Mouse (Mus musculus): ENCODE results near the gene Sp2. TPM values are rescaled to one million over a fixed set of nuclear protein-coding genes. Genes with fewer than 3 reads are reported as not detected.

The Sp2 gene
- total RNA-seq, 1 experiment = 5.4 TPM

GRCm38 (mm10) chr11:96997380-96997956 is 14.7 kb upstream of the Sp2 start:
- H3K4me1 ChIP-seq (ENCODE audit: control insufficient read depth in 2 of 2, insufficient read depth in 2 of 2, low read length in 2 of 2, poor library complexity in 1 of 2) = peaks cover 6 to 16% of the 10 kb centered on the region in 2 experiments
- in situ Hi-C loops (cut with MboI; ENCODE audit: low sequenced_read_pairs in 2 of 2, unreplicated experiment in 2 of 2) = no loop called here
- DNase-seq (ENCODE audit: low read depth, low spot score) = no peak

GRCm38 (mm10) chr11:96996773-96997379 is 14.1 kb upstream of the Sp2 start:
- Histone ChIP-seq H3K36me3 (ENCODE audit: control insufficient read depth, insufficient read depth, low read length, poor library complexity, severe bottlenecking) (no peaks in the 10 kb centered on the region), H3K4me1 (ENCODE audit: control insufficient read depth in 2 of 2, insufficient read depth in 2 of 2, low read length in 2 of 2, poor library complexity in 1 of 2) (peaks cover 6 to 16% of the 10 kb centered on the region in 2 experiments), H3K9me3 (ENCODE audit: control insufficient read depth, insufficient read depth, low read depth, low read length) (no peaks in the 10 kb centered on the region), H3K27ac (ENCODE audit: insufficient read depth, low read depth, low read length, poor library complexity, severe bottlenecking) (no peak overlapping the region), H3K9ac (ENCODE audit: insufficient read depth, low read depth, low read length, poor library complexity, severe bottlenecking) (peak overlapping the region; percentile 53), H3K4me3 (ENCODE audit: insufficient read depth in 1 of 2, low read depth in 1 of 2, low read length in 2 of 2, poor library complexity in 1 of 2, severe bottlenecking in 1 of 2) (peak overlapping the region; percentile 39 to 53)
- in situ Hi-C loops (cut with MboI; ENCODE audit: low sequenced_read_pairs in 2 of 2, unreplicated experiment in 2 of 2) = no loop called here
- DNase-seq (ENCODE audit: low read depth, low spot score) = no peak
- TF ChIP-seq MAFK (IDR thresholded peaks at IDR 0.05; ENCODE audit: insufficient read depth, low read depth, low read length) (no peak), HCFC1 (IDR thresholded peaks at IDR 0.05; ENCODE audit: borderline replicate concordance, insufficient read depth, low read length) (no peak), CHD2 (IDR thresholded peaks at IDR 0.05; ENCODE audit: low read depth, low read length) (no peak), ZNF384 (IDR thresholded peaks at IDR 0.05; ENCODE audit: low read depth, low read length) (no peak), ZC3H11A (IDR thresholded peaks at IDR 0.05; ENCODE audit: borderline replicate concordance, low read depth, low read length) (no peak)

More at GRCm38 (mm10) chr11:96997380-96997956, 14.7 kb upstream of the Sp2 start:
- peak overlapping the region; percentile 53 for H3K9ac ChIP-seq (ENCODE audit: insufficient read depth, low read depth, low read length, poor library complexity, severe bottlenecking)
- H3K4me3 ChIP-seq (ENCODE audit: insufficient read depth in 1 of 2, low read depth in 1 of 2, low read length in 2 of 2, poor library complexity in 1 of 2, severe bottlenecking in 1 of 2) = peak overlapping the region; percentile 39 to 53
- H3K9me3 ChIP-seq (ENCODE audit: control insufficient read depth, insufficient read depth, low read depth, low read length) = no peaks in the 10 kb centered on the region
- no peak for TF ChIP-seq ZC3H11A (IDR thresholded peaks at IDR 0.05; ENCODE audit: borderline replicate concordance, low read depth, low read length)
- TF ChIP-seq CHD2 (IDR thresholded peaks at IDR 0.05; ENCODE audit: low read depth, low read length) = no peak
- TF ChIP-seq ZNF384 (IDR thresholded peaks at IDR 0.05; ENCODE audit: low read depth, low read length) = no peak
- no peak for TF ChIP-seq MAFK (IDR thresholded peaks at IDR 0.05; ENCODE audit: insufficient read depth, low read depth, low read length)
- no peak for TF ChIP-seq HCFC1 (IDR thresholded peaks at IDR 0.05; ENCODE audit: borderline replicate concordance, insufficient read depth, low read length)
- no peak overlapping the region for H3K27ac ChIP-seq (ENCODE audit: insufficient read depth, low read depth, low read length, poor library complexity, severe bottlenecking)
- H3K36me3 ChIP-seq (ENCODE audit: control insufficient read depth, insufficient read depth, low read length, poor library complexity, severe bottlenecking) = no peaks in the 10 kb centered on the region

GRCm38 (mm10) chr11:96995836-96996772 is 13.3 kb upstream of the Sp2 start:
- peaks cover 6 to 16% of the 10 kb centered on the region in 2 experiments for H3K4me1 ChIP-seq (ENCODE audit: control insufficient read depth in 2 of 2, insufficient read depth in 2 of 2, low read length in 2 of 2, poor library complexity in 1 of 2)
- no peak overlapping the region for H3K27ac ChIP-seq (ENCODE audit: insufficient read depth, low read depth, low read length, poor library complexity, severe bottlenecking)
- no peaks in the 10 kb centered on the region for H3K36me3 ChIP-seq (ENCODE audit: control insufficient read depth, insufficient read depth, low read length, poor library complexity, severe bottlenecking)
- TF ChIP-seq ZC3H11A (IDR thresholded peaks at IDR 0.05; ENCODE audit: borderline replicate concordance, low read depth, low read length) (no peak), MAFK (IDR thresholded peaks at IDR 0.05; ENCODE audit: insufficient read depth, low read depth, low read length) (no peak), ZNF384 (IDR thresholded peaks at IDR 0.05; ENCODE audit: low read depth, low read length) (no peak), HCFC1 (IDR thresholded peaks at IDR 0.05; ENCODE audit: borderline replicate concordance, insufficient read depth, low read length) (no peak)
- no peak for DNase-seq (ENCODE audit: low read depth, low spot score)
- no peak overlapping the region for H3K4me3 ChIP-seq (ENCODE audit: insufficient read depth in 1 of 2, low read depth in 1 of 2, low read length in 2 of 2, poor library complexity in 1 of 2, severe bottlenecking in 1 of 2)
- H3K9me3 ChIP-seq (ENCODE audit: control insufficient read depth, insufficient read depth, low read depth, low read length) = no peaks in the 10 kb centered on the region
- no peak overlapping the region for H3K9ac ChIP-seq (ENCODE audit: insufficient read depth, low read depth, low read length, poor library complexity, severe bottlenecking)
- in situ Hi-C loops (cut with MboI; ENCODE audit: low sequenced_read_pairs in 2 of 2, unreplicated experiment in 2 of 2) = no loop called here

GRCm38 (mm10) chr11:96995031-96995430 is 12.3 kb upstream of the Sp2 start:
- TF ChIP-seq ZC3H11A (IDR thresholded peaks at IDR 0.05; ENCODE audit: borderline replicate concordance, low read depth, low read length) (no peak), HCFC1 (IDR thresholded peaks at IDR 0.05; ENCODE audit: borderline replicate concordance, insufficient read depth, low read length) (no peak), CHD2 (IDR thresholded peaks at IDR 0.05; ENCODE audit: low read depth, low read length) (no peak), MAFK (IDR thresholded peaks at IDR 0.05; ENCODE audit: insufficient read depth, low read depth, low read length) (no peak), ZNF384 (IDR thresholded peaks at IDR 0.05; ENCODE audit: low read depth, low read length) (no peak)
- Histone ChIP-seq H3K36me3 (ENCODE audit: control insufficient read depth, insufficient read depth, low read length, poor library complexity, severe bottlenecking) (no peaks in the 10 kb centered on the region), H3K27ac (ENCODE audit: insufficient read depth, low read depth, low read length, poor library complexity, severe bottlenecking) (no peak overlapping the region), H3K4me3 (ENCODE audit: insufficient read depth in 1 of 2, low read depth in 1 of 2, low read length in 2 of 2, poor library complexity in 1 of 2, severe bottlenecking in 1 of 2) (no peak overlapping the region), H3K9ac (ENCODE audit: insufficient read depth, low read depth, low read length, poor library complexity, severe bottlenecking) (no peak overlapping the region), H3K9me3 (ENCODE audit: control insufficient read depth, insufficient read depth, low read depth, low read length) (no peaks in the 10 kb centered on the region), H3K4me1 (ENCODE audit: control insufficient read depth in 2 of 2, insufficient read depth in 2 of 2, low read length in 2 of 2, poor library complexity in 1 of 2) (peaks cover 4 to 16% of the 10 kb centered on the region in 2 experiments; a peak in 3 of 4 replicates)
- in situ Hi-C loops (cut with MboI; ENCODE audit: low sequenced_read_pairs in 2 of 2, unreplicated experiment in 2 of 2) = no loop called here
- no peak for DNase-seq (ENCODE audit: low read depth, low spot score)

All from ES-E14 (cell line).